Mouse (Mus musculus) stomach, postnatal 0 days (tissue): ENCODE results near the gene Inpp5b.

Experiments
- CTCF ChIP-seq: IDR thresholded peaks from 2 replicates; pipeline ENCODE4 v1.5.1; 2016; ENCODE audit warnings: antibody characterized with exemption, low read depth, mild to moderate bottlenecking, moderate library complexity
- EP300 ChIP-seq: optimal IDR thresholded peaks from 2 replicates; pipeline ENCODE3; 2016; ENCODE audit warnings: antibody characterized with exemption

- TF ChIP-seq CTCF (no peak), EP300 (no peak)
These were observed 15.5 kb upstream of the Inpp5b start for GRCm38 (mm10) chr4:124726121-124726520.
